Mouse (Mus musculus): ENCODE results near the gene Msl1.
A peak's percentile ranks its signal among the peaks of the same experiment; 100 is the strongest.

Msl1 gene

DNA sequence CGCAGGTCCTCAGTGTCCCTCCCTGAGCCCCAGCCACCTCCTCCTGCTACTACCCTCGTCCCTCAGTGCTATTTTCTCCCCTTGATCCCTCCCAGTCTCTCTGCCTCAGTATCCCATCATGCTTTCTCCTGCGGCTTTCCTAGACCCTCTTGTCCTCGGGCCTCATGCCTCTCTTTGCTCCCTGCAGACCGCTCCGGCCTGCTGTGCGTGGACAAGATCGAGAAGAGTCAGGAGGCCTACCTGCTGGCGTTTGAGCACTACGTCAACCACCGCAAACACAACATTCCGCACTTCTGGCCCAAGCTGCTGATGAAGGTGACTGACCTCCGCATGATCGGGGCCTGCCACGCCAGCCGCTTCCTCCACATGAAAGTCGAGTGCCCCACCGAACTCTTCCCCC is 31.2 kb upstream of the Msl1 start:
- DNase-seq (ENCODE audit: low read depth, low spot score), result no peak

DNA sequence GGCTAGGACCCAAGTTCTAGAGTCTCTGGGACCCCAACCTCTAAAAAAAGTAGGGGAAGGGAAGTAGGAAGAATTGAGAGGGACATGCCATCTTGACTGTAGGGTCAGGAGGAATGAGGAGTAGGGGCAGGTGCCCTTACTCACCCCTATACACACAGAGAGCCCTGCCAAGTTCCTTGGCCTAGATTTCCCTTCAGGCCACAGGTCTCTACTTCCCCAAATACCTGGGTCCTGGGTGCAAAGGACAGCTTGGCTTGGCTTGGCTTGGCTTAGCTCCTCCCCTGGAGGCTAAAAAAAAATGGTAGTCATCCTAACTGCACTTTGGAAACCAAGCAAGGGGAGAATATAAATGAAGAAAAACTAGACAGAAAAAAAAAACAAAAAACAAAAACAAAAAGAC is 30.6 kb upstream of the Msl1 start:
- no peak for DNase-seq (ENCODE audit: low read depth, low spot score)

- DNase-seq (ENCODE audit: low read depth, low spot score), result no peak
These were observed 29.7 kb upstream of the Msl1 start for GRCm38 (mm10) chr11:98765421-98766309.

DNA sequence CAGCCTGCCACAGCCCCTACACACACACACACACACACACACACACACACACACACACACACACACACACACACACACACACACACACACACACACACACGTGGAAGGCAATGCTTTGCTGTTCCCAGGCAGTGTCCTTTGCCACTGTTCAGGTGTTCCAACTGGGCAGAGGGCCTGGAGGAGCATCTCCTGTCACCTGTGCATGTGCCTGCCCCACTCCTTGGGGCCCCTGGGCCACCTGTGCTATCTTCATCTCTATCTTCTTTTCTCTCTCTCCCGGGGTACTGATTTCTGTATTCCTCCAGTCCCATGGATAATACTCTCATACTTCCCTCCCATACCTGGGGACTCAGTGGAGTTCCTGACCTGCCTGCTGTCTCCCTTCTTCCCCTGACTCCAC is 29.0 kb upstream of the Msl1 start:
- DNase-seq (ENCODE audit: low read depth, low spot score), result no peak

- no peak for DNase-seq (ENCODE audit: low read depth, low spot score)
These were observed 28.5 kb upstream of the Msl1 start for GRCm38 (mm10) chr11:98766816-98767215.

DNA sequence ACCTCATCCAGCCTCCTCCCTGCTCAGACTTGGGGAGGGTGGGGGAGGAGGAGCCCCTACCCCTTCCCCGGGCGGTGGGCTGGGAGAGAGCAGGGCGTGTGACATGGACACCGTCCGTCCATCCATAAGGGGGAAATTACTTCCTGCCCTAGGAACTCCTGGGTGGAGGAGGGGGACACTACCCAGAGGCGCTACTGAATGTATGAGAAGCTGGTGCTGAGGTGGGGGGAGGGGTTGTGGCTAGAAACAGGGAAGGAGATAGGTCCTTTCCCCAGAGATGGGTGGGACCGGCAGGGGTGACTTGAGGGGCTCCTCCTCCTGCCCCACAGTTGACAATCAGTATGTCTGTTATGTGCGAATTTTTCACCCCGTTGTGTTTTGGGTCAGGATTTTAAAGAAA is 28.0 kb upstream of the Msl1 start:
- DNase-seq (ENCODE audit: low read depth, low spot score), result no peak

DNA sequence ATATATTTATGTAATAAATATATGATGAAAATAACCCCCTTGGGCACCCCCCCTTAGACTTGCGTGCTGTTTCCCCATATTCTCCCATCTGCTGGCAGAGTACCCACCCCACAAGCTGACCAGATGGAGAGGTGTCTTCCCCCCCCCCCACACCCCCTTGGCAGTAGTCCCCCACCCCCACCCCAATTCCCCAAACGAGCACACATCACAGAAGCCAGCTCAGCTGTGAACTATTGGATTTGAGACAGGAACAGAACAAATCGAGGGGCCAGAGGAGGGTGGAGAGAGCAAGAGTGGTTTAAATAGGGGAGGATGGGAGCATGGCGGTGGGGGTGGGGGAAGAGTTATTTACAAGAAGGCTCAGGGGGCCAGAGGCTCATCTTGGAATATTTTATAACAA is 27.6 kb upstream of the Msl1 start:
- DNase-seq (ENCODE audit: low read depth, low spot score), result no peak

GRCm38 (mm10) chr11:98768127-98769006 is 26.9 kb upstream of the Msl1 start:
- DNase-seq (ENCODE audit: low read depth, low spot score), result no peak

DNA sequence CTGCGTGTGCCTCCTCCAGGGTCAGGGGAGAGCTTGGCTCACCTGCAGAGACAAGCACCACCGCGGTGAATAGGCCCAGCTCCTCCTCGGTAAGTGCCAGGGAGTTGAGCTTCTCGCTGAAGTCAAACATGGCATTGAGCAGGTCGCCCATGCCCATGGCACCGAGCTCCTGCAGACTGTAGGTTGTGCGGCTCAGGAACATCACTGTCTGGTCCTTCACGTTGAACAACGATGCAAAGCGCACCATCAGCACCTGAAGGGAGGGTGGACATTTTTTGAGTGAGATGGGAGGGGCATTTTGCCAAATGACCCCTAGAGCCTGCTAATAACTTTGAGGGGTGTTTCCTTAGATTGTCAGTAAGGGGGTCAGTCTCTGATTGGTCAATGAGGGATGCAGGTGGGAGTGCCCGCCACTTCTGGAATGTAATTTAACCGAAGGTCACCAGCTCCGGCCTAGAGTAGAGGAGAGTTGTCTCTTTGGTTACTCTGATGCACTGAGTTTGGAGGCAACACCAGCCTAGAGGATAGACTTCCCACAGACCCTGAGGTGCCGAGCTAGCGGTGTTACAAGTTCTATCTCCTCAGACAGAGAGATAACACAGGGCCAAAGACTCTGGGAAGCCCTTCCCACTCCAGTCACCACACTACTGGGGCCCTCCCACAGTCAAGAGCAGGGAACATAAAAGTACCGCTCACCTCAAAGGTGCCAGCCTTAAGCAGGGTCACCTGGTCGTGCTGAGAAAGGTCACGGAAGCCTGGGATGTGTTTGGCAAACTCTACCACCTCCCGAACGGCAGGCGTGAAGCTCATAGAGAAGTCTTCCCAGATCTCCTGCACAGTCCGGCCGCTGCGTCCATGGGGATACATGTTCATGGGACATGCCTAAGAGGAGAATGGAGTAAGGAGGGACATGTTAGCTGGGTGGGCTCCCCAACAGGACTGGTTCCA is 26.0 kb upstream of the Msl1 start:
- DNase-seq (ENCODE audit: low read depth, low spot score), result no peak

GRCm38 (mm10) chr11:98770096-98770975 is 25.0 kb upstream of the Msl1 start:
- no peak for DNase-seq (ENCODE audit: low read depth, low spot score)

DNA sequence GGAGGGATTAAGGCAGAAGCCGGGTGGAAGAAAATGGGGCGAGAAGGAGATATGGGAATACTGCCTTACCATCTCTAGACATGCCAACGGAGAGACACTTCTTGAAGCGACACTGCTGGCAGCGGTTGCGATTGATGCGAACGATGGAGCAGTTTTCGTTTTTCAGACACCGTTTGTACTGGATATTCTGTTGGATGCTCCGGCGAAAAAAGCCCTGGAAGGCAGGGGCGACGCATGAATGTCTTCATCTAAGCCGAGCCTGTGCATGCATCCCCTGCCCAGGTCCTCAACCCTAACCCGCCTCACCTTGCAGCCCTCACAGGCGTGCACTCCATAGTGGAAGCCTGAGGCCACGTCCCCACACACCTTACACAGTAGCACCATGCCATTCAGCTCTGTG is 24.2 kb upstream of the Msl1 start:
- no peak for DNase-seq (ENCODE audit: low read depth, low spot score)

DNA sequence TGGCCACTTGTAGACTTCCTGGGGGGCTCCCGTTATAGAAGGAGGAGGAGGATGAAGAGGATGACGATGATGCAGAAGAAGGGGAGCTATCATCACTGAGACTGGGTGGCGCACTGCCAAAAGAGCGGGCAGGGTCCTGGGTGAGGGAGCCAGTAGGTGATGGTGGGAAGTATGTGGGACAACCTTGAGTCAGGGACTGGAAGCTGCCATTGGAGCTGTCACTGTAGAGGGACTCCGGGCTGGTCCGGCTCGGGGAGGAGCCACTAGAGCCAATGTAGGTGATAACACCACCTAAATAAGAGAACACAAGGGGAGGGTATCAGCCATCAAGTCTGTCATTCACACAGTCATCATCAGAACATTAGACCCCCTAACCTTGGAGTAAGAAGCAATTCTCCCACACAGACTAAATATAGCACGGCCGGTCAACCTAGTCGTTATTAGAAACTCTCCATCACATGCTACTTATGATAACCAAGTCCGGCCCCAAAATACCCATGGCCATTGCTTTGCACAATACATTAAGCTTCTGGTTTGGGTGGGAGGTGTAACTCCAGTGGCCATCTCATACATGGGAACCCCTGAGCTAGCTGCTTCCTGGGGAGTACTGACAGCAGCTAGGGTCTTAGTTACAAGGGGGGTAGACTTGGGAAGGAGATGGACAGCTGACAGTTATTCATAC is 23.3 kb upstream of the Msl1 start:
- no peak for DNase-seq (ENCODE audit: low read depth, low spot score)

GRCm38 (mm10) chr11:98772667-98773171 is 22.6 kb upstream of the Msl1 start:
- no peak for DNase-seq (ENCODE audit: low read depth, low spot score)

GRCm38 (mm10) chr11:98773635-98774295 is 21.6 kb upstream of the Msl1 start:
- DNase-seq (ENCODE audit: low read depth, low spot score), result peak; percentile 98

GRCm38 (mm10) chr11:98774582-98775347 is 20.6 kb upstream of the Msl1 start, which contains the start of gene Nr1d1:
Gene Nr1d1 (minus strand): TSS chr11:98775333.
- no peak for DNase-seq (ENCODE audit: low read depth, low spot score)

DNA sequence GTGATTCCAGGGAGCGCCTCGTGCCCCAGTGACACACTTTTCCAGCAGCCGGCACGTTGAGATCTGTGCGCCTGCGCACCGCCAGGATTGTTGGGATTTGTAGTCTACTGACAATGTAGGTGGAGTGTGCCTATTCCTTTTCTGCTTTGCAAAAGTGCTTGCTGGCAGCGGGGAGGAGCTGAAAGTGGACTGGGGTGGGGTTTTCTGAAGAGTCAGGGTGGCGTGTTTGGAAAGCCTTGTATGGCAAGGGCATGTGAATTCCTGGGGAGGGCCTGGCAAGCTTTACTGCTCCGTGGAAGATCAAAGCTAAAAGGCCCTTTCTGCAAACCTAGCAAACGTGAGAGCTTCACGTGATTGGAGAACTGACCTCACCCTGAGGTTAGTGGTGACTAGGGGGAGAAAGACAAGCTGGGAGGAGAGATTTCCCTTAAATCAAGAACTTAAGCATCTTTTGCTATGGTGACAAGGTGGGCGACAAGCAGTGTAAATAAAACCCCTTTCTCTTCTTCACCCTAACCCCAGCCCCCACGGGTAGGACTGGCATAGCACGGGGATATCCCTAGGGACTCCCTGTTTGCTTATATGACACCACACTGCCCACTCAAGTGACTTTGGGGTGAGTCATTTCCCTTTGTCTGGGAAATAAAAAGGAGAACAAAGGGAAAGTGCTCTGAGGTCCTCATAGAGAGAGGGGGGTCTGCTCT is 19.8 kb upstream of the Msl1 start:
- peak; percentile 86 for DNase-seq (ENCODE audit: low read depth, low spot score)

- DNase-seq (ENCODE audit: low read depth, low spot score), result no peak
These were observed 19.1 kb upstream of the Msl1 start for GRCm38 (mm10) chr11:98776052-98776764.
